Mouse (Mus musculus) heart, postnatal 0 days (tissue): ENCODE measurements at regions not wholly inside any gene's neighbourhood (a gene's known extent, or its start where the extent isn't known, plus 50 kb on each side); places are given as distances from the start of the nearest gene placed in this dataset.

ENCODE experiments used
- ATAC-seq: fragments of 200-750 bp; cut with Nextera tagmentation; 2 replicates; pipeline ENCODE4 v1.8.0; 2017; ENCODE audit warnings: low read depth, moderate number of reproducible peaks, moderate library complexity; ENCODE audit not compliant: insufficient read depth
- DNase-seq: peaks from one replicate; pipeline ENCODE4 v3.0.0-alpha.2; 2016; ENCODE audit warnings: low spot score
- H3K27ac ChIP-seq: fragments of 300-500 bp; sonication (generic); 2 replicates; pipeline ENCODE4 v1.5.1; 2014; ENCODE audit warnings: low read depth, mild to moderate bottlenecking
- H3K27me3 ChIP-seq: fragments of 300-500 bp; sonication (generic); 2 replicates; pipeline ENCODE4 v1.6.1; 2014; ENCODE audit warnings: low read length, mixed read lengths; ENCODE audit not compliant: control insufficient read depth, insufficient read depth
- H3K36me3 ChIP-seq: fragments of 300-500 bp; sonication (generic); replicated peaks from 2 replicates; pipeline ENCODE4 v1.6.1; 2014; ENCODE audit warnings: low read length, mixed read lengths; ENCODE audit not compliant: control insufficient read depth, insufficient read depth
- H3K4me1 ChIP-seq: fragments of 300-500 bp; sonication (generic); 2 replicates; pipeline ENCODE4 v1.6.1; 2014; ENCODE audit warnings: antibody characterized with exemption; ENCODE audit not compliant: control insufficient read depth, insufficient read depth
- H3K4me2 ChIP-seq: fragments of 300-500 bp; sonication (generic); 2 replicates; pipeline ENCODE4 v1.6.1; 2014; ENCODE audit warnings: low read depth, mild to moderate bottlenecking, low read length, moderate library complexity
- H3K4me3 ChIP-seq: fragments of 300-500 bp; sonication (generic); 2 replicates; pipeline ENCODE4 v1.5.1; 2014; ENCODE audit warnings: low read depth, low read length
- H3K9ac ChIP-seq: fragments of 300-500 bp; sonication (generic); replicated peaks from 2 replicates; pipeline ENCODE4 v1.6.1; 2014; ENCODE audit warnings: low read depth, low read length, mixed read lengths
- H3K9me3 ChIP-seq: fragments of 300-500 bp; sonication (generic); replicated peaks from 2 replicates; pipeline ENCODE4 v1.6.1; 2016; ENCODE audit warnings: low read length; ENCODE audit not compliant: control insufficient read depth
- CTCF ChIP-seq: IDR thresholded peaks from 2 replicates; pipeline ENCODE4 v1.5.1; 2016; ENCODE audit warnings: antibody characterized with exemption, control low read depth, low read depth
- EP300 ChIP-seq: IDR thresholded peaks from 2 replicates; pipeline ENCODE4 v1.6.1; 2016; ENCODE audit warnings: antibody characterized with exemption, low read depth
- WGBS: fragments of 180-500 bp; shearing (Covaris S2); extraction: QIAGEN DNeasy Blood & Tissue Kit; methylation state at CpG from one replicate; pipeline ENCODE4 v1.1.7; 2014; 5-methylcytosine and 5-hydroxymethylcytosine counted together

- ATAC-seq (peak; percentile 69), DNase-seq (peak; percentile 31)
- Histone ChIP-seq H3K27ac (no peak overlapping the region), H3K9ac (no peak overlapping the region), H3K4me2 (no peak overlapping the region), H3K27me3 (peaks cover 23% of the 10 kb centered on the region), H3K36me3 (no peaks in the 10 kb centered on the region), H3K9me3 (peaks cover 6% of the 10 kb centered on the region; the same call in 1 of the 2 replicates), H3K4me1 (no peaks in the 10 kb centered on the region), H3K4me3 (no peak overlapping the region)
- TF ChIP-seq CTCF (no peak), EP300 (0 out of 2 replicates have a peak, but pooled peaks have one; percentile 13)
- 14% methylated on average over 3 of the region's 3 CpGs for WGBS
Observed at GRCm38 (mm10) chr9:81479534-81479933, 154.1 kb downstream of the Htr1b start.
